Mouse (Mus musculus) embryo, embryonic 9.5 days (tissue): ENCODE results near the gene Babam2.

ENCODE experiments used
- DNase-seq: peaks from one replicate; pipeline ENCODE4 v3.0.0-alpha.2; 2017; ENCODE audit errors: extremely low spot score

The Babam2 gene

GRCm38 (mm10) chr5:31987541-31988307, 290.2 kb downstream of the Babam2 start:
- DNase-seq = no peak

GRCm38 (mm10) chr5:31997189-31997954, 299.9 kb downstream of the Babam2 start:
- DNase-seq = no peak

DNA sequence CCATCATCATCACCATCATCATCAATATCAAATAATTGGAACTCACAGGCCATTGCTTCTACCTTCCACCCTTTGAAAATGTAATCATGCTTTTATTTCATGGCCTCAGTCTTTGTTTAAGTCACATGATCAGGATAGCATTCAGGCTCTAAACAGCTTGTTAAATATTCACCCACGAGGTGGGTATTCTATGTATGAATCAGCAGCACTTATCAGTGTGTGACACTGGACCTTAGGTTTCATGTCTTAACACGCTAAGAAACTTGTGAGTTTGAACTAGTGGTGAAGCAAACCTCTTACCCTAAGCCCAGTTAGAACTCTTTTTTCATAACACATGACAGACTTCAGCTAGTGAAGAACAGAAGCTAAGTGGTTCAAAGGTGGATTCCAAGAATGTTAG, 301.3 kb downstream of the Babam2 start:
- DNase-seq = no peak

- DNase-seq = no peak
Observed at GRCm38 (mm10) chr5:32000076-32000475, 302.6 kb downstream of the Babam2 start.

GRCm38 (mm10) chr5:32001266-32001665, 303.8 kb downstream of the Babam2 start:
- DNase-seq = no peak

- DNase-seq = no peak
Observed at GRCm38 (mm10) chr5:32001771-32002170, 304.3 kb downstream of the Babam2 start.

- DNase-seq = no peak
Observed at GRCm38 (mm10) chr5:32008401-32008800, 310.9 kb downstream of the Babam2 start.

GRCm38 (mm10) chr5:32010056-32010455, 312.6 kb downstream of the Babam2 start:
- no peak for DNase-seq

DNA sequence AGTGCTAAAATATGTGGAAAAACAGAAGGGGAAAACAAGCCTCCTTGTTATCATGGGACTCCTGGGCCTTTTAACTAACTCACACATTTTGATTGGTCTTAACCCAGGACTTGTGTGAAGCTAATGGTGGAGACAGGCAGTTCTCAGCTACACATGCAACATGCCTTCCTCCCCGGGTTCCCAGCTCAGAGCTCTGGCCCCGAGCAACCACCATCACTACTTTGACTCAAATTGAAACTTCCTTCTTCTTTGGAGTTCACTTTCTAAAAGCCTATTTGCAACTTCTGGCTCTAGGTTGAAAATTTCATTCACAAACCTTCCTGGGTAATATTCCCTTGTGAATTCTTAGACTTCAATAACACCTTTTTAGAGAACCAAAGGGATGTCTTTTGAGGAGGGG, 315.6 kb downstream of the Babam2 start:
- DNase-seq = no peak

GRCm38 (mm10) chr5:32014786-32015185, 317.3 kb downstream of the Babam2 start:
- no peak for DNase-seq

- no peak for DNase-seq
Observed at GRCm38 (mm10) chr5:32015949-32016478, 318.5 kb downstream of the Babam2 start.

DNA sequence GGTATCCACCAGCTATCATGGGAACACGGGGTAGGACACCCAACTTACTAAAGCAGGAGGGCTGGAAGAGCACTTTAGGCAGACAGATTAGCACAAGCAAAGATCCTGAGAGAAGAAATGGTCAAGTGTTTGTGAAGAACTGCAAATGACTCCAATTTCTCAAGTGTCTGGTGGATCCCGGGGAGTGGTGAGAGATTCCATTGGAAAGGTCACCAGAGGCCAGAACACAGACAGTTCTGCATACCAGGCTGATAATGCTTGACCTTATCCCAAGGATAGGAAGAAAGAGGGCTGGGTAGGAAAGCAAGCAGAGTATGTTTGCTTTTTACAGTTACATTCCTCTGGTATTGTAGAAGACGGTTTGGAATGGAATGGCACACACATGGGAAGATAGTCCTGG, 320.2 kb downstream of the Babam2 start:
- DNase-seq = no peak

DNA sequence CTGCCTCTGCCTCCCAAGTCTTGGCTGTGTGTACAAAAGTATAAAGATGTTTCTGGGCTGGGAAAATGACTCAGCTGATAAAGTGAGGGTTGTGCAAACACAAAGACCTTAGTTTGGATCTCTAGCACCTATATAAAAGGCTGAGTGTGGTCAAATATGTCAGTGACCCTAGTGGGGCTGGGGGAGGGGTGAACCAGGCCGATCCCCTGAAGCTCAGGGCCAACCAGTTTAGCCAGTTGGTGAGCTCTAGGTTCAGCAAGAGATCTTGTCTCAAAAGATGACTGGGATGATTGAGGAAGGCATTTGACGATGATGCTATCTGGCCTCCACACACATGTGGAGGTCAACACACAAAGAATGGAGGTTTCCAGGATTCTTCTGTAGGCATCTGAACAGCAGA, 320.8 kb downstream of the Babam2 start:
- no peak for DNase-seq

DNA sequence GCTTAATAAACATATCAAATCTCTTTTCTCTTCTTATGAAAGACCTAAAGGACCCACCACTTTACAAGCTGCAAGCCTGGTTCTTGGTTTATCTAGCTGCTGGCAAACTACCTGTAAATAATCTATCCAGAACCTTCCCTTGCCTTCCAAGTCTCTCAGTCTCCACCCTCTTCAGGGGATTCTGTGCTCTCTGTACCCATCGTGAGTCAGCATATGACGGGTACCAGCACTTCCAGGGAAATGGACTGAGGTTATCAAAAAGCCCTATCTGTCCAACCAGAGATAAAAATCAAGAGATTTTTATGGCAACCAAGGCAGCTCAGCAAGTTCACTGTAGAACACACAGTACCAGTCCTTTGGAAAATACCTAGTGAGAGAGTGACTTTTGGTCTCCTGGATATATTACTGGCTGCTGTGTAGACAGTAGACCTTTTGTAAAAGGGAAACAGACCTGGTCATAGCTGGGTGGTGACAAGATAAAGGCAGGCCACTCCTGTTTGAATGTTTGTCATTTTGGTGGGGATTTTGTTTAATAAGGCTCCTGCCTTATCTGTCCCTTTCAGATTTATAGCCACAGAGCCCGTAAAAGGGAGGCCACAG, 332.4 kb downstream of the Babam2 start:
- no peak for DNase-seq

- no peak for DNase-seq
Observed at GRCm38 (mm10) chr5:32033185-32033584, 335.7 kb downstream of the Babam2 start.

DNA sequence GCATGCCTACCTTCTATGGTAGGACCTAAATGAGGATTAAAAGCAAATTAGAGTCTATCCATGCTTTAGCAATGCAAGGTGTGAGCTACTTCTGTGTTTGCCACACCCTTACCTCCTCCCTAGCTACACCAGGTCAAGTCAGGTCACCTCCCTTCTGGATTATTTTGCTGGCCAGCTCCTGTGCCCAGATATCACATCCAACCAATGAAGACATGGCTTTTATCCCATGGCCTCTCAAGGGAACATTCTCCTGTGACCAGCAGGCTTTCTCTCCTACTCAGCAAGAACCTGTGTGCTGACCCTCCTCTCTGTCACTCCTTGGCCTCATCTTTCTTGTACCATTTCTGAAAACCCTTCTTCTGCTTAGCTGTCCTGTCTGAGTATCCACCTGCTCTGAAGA, 336.1 kb downstream of the Babam2 start:
- no peak for DNase-seq

GRCm38 (mm10) chr5:32034475-32035054, 337.1 kb downstream of the Babam2 start:
- no peak for DNase-seq

DNA sequence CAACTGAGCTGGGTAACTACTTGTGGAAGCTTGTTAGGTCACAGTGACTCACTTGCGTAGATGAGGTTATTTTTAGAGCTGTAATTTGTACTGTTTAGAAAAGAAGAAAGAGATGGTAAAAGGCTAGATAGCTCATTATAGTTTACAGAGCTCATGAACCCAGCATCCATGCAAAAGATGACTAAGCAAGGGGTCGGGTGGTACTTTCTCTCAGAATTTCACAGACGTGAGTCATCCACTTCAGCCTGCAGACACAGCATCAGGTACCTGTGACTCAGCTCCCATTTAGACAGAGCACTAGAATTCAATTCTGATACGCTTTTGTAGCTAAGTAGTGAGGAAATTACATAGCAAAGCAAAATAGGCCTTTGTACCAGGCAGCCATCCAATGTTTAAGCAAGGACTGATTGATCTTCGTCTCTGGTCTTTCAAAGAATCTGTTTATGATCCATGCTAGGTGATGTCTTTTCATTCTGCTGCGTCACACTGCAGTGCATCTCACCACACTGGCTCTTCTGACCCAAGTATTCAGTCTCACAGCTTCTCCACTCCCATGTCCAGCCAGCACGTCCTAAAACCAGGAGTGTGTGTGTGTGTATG, 338.3 kb downstream of the Babam2 start:
- DNase-seq = no peak

- DNase-seq = no peak
Observed at GRCm38 (mm10) chr5:32036896-32037295, 339.4 kb downstream of the Babam2 start.

DNA sequence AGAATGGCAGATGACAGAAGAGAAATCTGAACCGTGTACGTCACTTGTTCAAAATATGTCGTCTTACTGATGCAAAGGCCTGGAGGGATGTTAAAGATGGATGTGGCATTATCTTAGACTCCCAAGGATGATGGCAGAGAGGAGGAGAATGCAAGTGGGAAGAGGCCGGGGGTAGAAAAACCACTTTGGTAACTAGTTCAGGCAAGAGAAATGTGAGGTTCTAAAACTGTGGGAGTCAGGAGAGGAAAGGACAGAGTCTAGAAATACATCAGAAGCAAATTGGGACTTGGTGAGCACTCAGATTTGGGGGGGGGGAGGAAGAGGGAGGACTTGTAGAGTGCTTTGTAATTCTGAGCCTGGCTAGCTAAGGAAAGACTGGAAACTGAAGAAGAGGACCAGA, 340.1 kb downstream of the Babam2 start:
- no peak for DNase-seq

DNA sequence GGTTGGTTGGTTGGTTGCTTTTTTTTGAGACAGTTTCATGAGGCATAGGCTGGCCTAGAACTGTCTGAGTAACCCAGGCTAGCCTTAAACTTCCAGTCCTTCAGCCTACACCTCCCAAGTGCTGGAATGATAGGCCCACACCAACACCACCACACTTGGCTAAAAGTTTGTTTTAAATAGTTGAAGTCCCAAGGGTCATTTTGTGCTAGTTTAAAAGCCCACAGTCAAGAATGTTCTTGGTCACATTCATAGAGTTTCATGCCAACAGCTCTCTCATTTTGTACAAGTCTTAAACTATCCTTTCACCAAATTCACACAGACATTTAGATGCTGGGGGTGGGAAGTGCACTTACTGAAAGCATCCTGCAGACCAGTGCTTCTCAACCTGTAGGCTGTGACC, 341.5 kb downstream of the Babam2 start:
- DNase-seq = no peak

DNA sequence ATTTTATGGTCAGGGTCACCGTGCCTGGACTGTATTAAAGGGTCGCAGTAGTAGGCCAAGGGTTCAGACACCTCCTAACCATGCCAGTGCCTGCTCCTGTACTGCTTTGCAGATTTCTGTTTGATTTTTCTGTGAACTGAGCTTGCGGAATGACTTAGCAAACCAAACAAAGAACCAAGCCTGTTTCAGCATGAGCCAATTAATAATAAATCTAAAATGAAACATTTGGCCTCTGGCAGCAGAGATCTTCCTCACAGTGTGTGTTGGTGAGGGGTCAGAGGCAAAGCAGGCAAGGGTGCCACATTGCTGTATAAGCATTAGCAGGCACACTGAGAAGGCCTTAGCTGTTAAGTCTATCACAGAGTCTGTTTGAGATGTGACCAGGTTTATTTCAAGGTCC, 342.0 kb downstream of the Babam2 start:
- DNase-seq = no peak
